Mouse (Mus musculus): ENCODE results near the gene Sufu. TPM values are rescaled to one million over a fixed set of nuclear protein-coding genes. Genes with fewer than 3 reads are reported as not detected.

Gene Sufu
- total RNA-seq, 1 experiment from 2014 or later = 11.8 TPM

DNA sequence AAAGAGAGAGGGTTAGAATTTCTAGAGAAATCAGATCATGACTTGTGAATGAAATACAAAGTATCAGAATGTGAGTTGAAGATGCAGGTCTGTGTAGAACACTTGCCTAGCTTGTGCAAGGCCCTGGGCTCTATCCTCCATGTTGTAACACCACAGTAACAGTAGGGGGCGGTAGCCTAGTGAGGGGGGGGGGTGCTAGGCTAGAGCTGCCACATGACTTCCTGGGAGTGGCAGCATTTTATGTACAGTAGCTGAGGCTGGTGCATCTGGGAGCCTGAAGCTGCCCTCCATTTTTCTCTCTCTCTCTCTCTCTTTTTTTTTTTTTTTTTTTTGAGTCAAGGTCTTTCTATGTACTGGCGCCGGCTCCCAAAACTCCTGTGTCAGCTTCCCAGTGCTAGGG lies 114.1 kb downstream of the Sufu start:
- peak; percentile 40 to 43; a peak in 2 of 4 replicates for ATAC-seq (replicated peaks in 1 of 2; ENCODE audit: insufficient read depth in 1 of 2, low FRiP score in 2 of 2, low TSS enrichment in 1 of 2, low read depth in 1 of 2, poor library complexity in 2 of 2, severe bottlenecking in 2 of 2)

DNA sequence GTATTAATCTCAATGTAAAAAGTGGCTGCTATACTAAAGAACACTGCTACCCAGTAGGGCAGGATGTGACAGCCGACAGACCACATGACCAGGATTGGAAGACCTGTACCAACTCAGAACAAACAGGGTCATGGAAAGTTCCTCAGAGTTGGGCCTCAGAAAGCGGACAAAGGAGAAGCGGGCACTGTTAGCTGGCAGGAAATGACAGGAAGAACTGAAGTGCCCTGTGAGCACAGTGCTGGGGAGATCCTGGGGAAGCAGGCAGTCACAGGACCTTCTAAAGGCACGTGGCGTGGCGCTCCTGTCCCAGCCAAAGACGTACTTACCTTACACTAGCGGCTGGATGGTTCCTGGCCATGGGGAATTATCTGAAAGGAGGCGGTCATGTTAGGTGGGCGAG lies 114.6 kb downstream of the Sufu start:
- ATAC-seq (replicated peaks in 1 of 2; ENCODE audit: insufficient read depth in 1 of 2, low FRiP score in 2 of 2, low TSS enrichment in 1 of 2, low read depth in 1 of 2, poor library complexity in 2 of 2, severe bottlenecking in 2 of 2) = peak; percentile 68 to 77

- no peak for ATAC-seq (replicated peaks in 1 of 2; ENCODE audit: insufficient read depth in 1 of 2, low FRiP score in 2 of 2, low TSS enrichment in 1 of 2, low read depth in 1 of 2, poor library complexity in 2 of 2, severe bottlenecking in 2 of 2)
Observed at GRCm38 (mm10) chr19:46514387-46514786, 117.7 kb downstream of the Sufu start.

GRCm38 (mm10) chr19:46515287-46515821 lies 118.7 kb downstream of the Sufu start:
- ATAC-seq (replicated peaks in 1 of 2; ENCODE audit: insufficient read depth in 1 of 2, low FRiP score in 2 of 2, low TSS enrichment in 1 of 2, low read depth in 1 of 2, poor library complexity in 2 of 2, severe bottlenecking in 2 of 2) = no peak

- 0 out of 4 replicates have a peak, but pooled peaks of 1 of the 2 experiments have one; percentile 20 for ATAC-seq (replicated peaks in 1 of 2; ENCODE audit: insufficient read depth in 1 of 2, low FRiP score in 2 of 2, low TSS enrichment in 1 of 2, low read depth in 1 of 2, poor library complexity in 2 of 2, severe bottlenecking in 2 of 2)
Observed at GRCm38 (mm10) chr19:46516667-46517528, 120.2 kb downstream of the Sufu start.

- ATAC-seq (replicated peaks in 1 of 2; ENCODE audit: insufficient read depth in 1 of 2, low FRiP score in 2 of 2, low TSS enrichment in 1 of 2, low read depth in 1 of 2, poor library complexity in 2 of 2, severe bottlenecking in 2 of 2) = no peak
Observed at GRCm38 (mm10) chr19:46517529-46518351, 121.0 kb downstream of the Sufu start.

- ATAC-seq (replicated peaks in 1 of 2; ENCODE audit: insufficient read depth in 1 of 2, low FRiP score in 2 of 2, low TSS enrichment in 1 of 2, low read depth in 1 of 2, poor library complexity in 2 of 2, severe bottlenecking in 2 of 2) = peak; percentile 39 to 49
Observed at GRCm38 (mm10) chr19:46518352-46518787, 121.7 kb downstream of the Sufu start.

GRCm38 (mm10) chr19:46518828-46519621 lies 122.3 kb downstream of the Sufu start:
- no peak for ATAC-seq (replicated peaks in 1 of 2; ENCODE audit: insufficient read depth in 1 of 2, low FRiP score in 2 of 2, low TSS enrichment in 1 of 2, low read depth in 1 of 2, poor library complexity in 2 of 2, severe bottlenecking in 2 of 2)

DNA sequence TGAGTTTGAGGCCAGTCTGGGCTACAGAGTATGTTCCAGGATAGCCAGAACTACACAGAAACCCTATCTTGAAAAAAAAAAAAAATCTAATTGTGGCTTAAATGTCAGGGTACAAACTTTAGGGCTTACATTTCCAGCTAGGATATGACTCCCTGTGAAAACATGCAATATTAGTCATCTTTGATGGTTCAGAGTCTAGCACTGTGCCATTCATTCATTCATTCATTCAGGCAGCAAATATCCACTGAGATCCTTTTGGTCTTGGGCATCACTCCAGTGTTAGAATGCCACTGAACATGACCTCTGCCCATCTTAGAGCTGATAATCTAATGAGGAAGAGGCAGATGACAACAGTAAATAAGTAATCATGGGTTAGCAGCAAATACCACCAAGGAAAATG lies 125.0 kb downstream of the Sufu start:
- no peak for ATAC-seq (replicated peaks in 1 of 2; ENCODE audit: insufficient read depth in 1 of 2, low FRiP score in 2 of 2, low TSS enrichment in 1 of 2, low read depth in 1 of 2, poor library complexity in 2 of 2, severe bottlenecking in 2 of 2)

- ATAC-seq (replicated peaks in 1 of 2; ENCODE audit: insufficient read depth in 1 of 2, low FRiP score in 2 of 2, low TSS enrichment in 1 of 2, low read depth in 1 of 2, poor library complexity in 2 of 2, severe bottlenecking in 2 of 2) = peak; percentile 78 to 82
Observed at GRCm38 (mm10) chr19:46522433-46523044, 125.8 kb downstream of the Sufu start.

DNA sequence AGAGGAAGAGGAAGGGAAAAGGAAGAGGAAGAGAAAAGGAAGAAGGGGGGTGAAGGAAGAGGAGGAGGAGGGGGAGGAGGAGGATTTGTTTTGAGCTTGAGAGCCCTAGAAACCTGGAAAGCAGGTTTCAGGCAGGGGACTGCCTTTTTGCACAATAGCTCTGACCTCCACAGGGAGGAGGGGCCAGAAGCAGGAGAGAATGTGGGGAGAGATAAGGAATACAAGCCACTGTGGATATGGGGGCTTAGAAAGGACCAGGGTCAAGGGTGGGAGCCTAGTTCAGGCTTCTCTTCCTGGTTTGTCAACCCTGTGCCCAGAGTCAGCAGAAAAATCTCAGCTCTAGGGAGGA lies 126.4 kb downstream of the Sufu start:
- ATAC-seq (replicated peaks in 1 of 2; ENCODE audit: insufficient read depth in 1 of 2, low FRiP score in 2 of 2, low TSS enrichment in 1 of 2, low read depth in 1 of 2, poor library complexity in 2 of 2, severe bottlenecking in 2 of 2) = no peak

DNA sequence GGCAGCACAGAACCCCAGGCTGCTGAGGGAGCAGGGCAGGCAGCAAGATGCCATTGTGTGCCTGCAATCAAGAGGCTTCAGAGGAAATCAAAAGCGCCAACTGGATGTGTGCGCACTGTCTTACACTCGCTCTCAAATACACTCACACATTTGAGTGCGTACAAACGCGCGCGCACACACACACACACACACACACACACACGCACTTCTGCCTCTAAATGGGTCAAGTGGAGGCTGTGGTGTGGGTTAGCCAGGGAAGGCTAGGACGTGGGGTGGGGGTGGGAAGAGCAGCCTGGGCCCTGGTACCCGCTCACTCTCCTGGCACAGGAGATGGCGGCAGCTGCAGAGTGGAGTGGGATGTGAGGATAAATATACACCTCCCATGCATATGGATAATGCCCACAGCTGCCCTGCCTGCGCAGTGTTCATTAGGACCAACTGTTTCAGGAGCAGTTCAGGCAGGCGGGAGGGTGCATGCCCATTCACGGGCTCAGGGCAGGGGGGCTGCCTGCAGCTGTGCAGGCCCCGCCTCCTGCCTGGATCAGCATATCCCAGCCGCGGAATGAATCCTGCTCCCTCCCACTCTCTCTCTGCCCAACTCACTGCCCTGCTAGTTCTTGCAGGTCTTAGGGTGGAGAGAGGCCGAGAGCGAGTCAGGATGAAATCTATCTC lies 126.9 kb downstream of the Sufu start:
- ATAC-seq (replicated peaks in 1 of 2; ENCODE audit: insufficient read depth in 1 of 2, low FRiP score in 2 of 2, low TSS enrichment in 1 of 2, low read depth in 1 of 2, poor library complexity in 2 of 2, severe bottlenecking in 2 of 2) = no peak

- no peak for ATAC-seq (replicated peaks in 1 of 2; ENCODE audit: insufficient read depth in 1 of 2, low FRiP score in 2 of 2, low TSS enrichment in 1 of 2, low read depth in 1 of 2, poor library complexity in 2 of 2, severe bottlenecking in 2 of 2)
Observed at GRCm38 (mm10) chr19:46524152-46524544, 127.5 kb downstream of the Sufu start.

DNA sequence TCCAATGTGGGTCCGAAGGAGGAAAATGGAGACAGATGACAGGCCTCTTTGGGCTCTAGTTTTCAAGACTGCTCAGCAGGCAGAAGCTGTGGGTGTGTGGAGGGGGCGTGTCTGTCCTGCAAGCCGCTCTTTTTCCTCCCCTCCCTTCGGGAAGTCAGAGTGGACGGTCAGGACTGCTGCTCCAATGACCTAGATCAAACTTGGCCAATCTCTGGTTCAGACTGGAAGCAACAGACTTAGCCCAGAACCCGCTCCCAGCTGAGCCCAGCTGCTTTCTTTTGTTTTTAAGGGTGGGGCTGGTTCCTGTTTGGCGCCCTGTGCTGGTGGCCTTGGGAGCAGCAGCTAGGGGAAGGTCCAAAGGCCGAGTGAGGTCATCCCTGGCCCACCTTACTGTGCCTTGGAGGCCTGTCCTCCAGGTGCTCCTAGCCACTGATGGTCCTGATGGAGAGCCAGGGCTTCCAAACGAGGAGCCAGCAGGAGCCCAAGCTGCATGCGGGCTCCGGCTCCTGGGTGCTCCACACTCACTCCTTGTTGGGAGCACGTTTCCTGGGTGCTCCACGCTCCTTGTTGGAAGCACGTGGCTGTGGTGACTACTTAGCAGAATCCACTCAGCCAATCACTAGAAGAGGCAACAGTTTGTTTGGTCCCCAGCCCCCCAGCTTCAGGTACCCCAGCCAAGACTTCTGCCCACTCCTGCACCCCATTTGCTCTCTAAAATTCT lies 128.1 kb downstream of the Sufu start:
- no peak for ATAC-seq (replicated peaks in 1 of 2; ENCODE audit: insufficient read depth in 1 of 2, low FRiP score in 2 of 2, low TSS enrichment in 1 of 2, low read depth in 1 of 2, poor library complexity in 2 of 2, severe bottlenecking in 2 of 2)

- ATAC-seq (replicated peaks in 1 of 2; ENCODE audit: insufficient read depth in 1 of 2, low FRiP score in 2 of 2, low TSS enrichment in 1 of 2, low read depth in 1 of 2, poor library complexity in 2 of 2, severe bottlenecking in 2 of 2) = no peak
Observed at GRCm38 (mm10) chr19:46525691-46526631, 129.3 kb downstream of the Sufu start.

All from hematopoietic stem cell, adult 5-6 weeks (primary cell).